Mouse (Mus musculus) layer of hippocampus, adult 11-12 months (tissue): ENCODE results near the gene Gstm3.
A peak's percentile ranks its signal among the peaks of the same experiment; 100 is the strongest.
"Not testable (repeated sequence)": the region's sequence is repeated elsewhere in the genome, so short reads cannot be mapped to it uniquely, and the experiment has no call there.

ENCODE experiments used
- DNase-seq: peaks from one replicate; pipeline ENCODE4 v3.0.0; 2022; ENCODE audit warnings: low spot score

Gstm3 gene

GRCm38 (mm10) chr3:107972070-107972469 is 3.0 kb upstream of the Gstm3 start:
- no peak for DNase-seq

- not testable (repeated sequence) for DNase-seq
Measured at GRCm38 (mm10) chr3:107971101-107971500, 2.0 kb upstream of the Gstm3 start.

GRCm38 (mm10) chr3:107966631-107967030 is 2.5 kb downstream of the Gstm3 start:
- DNase-seq = no peak

DNA sequence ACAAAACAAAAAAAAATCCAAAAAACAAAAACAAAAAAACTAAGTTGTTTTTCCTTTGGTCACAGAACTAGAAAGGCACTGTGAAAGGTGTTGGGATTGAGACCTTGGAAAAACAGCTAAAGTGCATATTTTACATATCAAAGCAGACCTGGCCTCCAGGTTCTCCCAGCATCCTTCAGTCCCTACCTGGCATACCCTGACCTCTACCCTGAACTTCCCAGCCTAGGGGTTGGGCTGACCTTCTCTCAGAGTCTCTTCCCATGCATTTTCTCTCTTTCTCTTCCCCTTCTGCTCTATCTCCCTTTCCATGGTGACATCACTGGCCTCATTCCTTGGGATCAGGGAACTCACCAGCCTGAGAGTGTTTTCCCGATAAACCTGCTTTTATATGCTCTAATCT is 3.5 kb downstream of the Gstm3 start:
- no peak for DNase-seq

DNA sequence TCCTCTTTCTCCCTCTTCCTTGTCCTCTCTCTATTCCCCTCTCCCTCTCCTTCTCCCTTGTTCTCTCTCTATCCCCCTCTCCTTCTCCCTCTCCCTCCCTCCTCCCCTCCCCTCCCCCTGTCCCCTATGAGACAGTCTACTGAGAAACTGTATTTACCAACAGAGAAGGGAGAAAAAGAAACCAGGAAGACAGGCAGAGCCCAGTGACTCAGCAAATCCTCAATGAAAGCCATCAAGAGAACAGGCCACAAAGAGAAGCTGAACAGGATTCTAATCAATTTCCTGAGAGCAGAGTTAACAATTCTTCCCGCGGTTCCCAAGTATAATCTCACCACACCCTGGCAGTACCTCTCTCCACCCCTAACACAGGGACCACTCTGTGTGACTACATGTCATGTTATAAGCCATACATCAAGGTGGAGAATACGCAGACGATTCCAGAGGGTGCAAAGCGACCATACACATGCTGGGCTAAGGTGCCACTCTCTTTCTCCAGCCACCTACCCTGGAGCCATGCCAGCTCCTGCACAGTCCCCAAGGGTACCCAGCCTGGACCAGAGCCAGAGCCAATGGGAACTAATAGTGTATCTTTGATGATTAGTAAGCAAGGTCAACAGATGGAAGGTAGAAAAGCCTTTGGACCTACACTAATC is 4.3 kb downstream of the Gstm3 start:
- no peak for DNase-seq

DNA sequence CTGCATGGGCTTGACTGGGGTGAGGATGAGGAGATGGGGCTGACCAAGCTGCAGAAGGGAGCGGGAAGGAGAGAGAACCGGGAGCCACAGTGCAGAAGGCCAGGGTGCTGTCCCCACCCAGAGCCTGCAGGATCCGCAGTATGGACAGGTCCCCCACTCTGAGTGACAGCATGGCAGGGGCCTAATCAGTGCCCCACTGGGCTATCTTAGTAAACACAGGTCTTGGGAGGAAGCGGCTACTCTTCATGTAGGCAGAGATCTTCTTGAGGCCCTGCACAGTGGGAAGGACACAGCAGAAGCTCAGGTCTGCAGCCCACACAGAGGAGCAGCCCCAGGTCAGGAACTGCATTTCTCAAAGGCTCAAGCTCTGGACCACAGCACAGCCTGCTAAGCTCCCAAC is 5.1 kb downstream of the Gstm3 start:
- DNase-seq = no peak

DNA sequence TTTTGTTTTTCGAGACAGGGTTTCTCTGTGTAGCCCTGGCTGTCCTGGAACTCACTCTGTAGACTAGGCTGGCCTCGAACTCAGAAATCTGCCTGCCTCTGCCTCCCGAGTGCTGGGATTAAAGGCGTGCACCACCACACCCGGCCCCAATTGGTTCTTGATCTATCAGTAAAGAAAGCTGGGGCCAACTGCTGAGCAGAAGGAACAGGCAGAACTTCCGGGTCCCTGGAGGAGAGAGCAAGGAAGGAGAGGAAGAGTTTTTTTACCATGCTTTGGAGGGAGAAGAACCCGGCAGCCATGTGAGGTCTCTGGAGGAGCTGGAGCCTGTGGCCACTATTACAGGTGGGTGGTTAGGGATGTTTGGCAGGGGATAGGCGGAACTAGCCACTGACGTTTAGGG is 13.8 kb downstream of the Gstm3 start:
- DNase-seq = not testable (repeated sequence)

GRCm38 (mm10) chr3:107953906-107954305 is 15.2 kb downstream of the Gstm3 start:
- DNase-seq = no peak

GRCm38 (mm10) chr3:107953328-107953755 is 15.7 kb downstream of the Gstm3 start:
- peak; percentile 75 for DNase-seq

GRCm38 (mm10) chr3:107950531-107950930 is 18.6 kb downstream of the Gstm3 start:
- no peak for DNase-seq

DNA sequence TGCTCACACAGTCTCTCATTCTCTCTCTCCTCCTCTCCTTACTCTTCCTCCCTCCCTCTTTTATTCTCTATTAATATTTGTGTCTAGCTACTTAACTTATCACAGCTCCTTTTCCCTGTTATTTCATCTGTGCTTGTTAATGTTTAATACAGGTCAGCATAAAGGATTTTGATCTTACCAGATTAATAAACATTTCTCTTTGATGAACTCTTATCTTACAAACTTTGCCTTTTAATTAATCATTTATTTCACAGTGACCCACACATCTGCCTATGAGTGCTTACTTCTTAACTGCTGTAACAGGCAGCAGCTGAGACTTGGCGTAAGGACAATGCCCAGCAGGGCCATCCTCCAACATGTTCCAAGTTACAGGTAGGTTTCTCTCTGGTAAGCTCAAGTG is 19.6 kb downstream of the Gstm3 start:
- DNase-seq = not testable (repeated sequence)

GRCm38 (mm10) chr3:107945729-107946128 is 23.4 kb downstream of the Gstm3 start:
- no peak for DNase-seq

DNA sequence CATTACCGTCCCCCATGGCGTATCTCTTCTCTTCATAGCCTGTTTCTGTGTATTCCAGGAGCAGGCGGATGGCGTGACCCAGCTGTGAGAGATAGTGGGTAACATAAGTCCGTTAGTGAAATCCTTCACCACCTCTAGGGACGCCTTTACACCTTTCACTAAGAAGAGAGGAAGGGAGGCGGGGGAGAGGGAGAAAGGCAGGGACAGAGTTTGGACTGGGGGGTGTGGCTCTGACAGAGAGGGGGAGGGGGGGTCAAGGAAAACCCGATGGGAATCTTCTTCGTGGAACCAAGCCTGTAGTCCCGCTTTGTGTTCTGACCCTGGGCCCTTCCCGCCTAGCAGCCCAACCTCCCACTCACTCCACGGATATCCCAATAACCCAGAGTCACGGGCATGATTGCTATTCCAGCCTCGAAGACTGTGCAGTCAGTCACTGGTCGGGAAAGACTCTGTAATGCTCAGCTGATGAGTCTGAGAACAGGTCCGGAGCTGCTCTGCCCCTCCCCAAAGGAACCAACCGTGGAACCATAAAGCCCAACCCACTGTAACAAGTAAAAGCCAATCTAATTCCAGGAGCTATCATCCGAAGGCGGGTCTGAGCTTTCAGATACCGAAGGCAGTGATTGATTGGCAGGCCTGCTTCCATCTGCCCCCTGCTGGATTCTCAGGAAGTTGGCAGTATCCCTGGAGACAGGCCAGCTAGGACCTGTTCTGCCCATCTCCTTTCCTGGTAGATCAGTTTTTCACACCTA is 25.7 kb downstream of the Gstm3 start, which contains the start of gene Gstm6:
Gene Gstm6 (minus strand): TSS at position 511 of the 752 bp plus-strand sequence.
- DNase-seq = peak; percentile 67

GRCm38 (mm10) chr3:107941261-107941660 is 27.8 kb downstream of the Gstm3 start:
- DNase-seq = peak; percentile 28

GRCm38 (mm10) chr3:107940524-107940923 is 28.6 kb downstream of the Gstm3 start:
- no peak for DNase-seq

DNA sequence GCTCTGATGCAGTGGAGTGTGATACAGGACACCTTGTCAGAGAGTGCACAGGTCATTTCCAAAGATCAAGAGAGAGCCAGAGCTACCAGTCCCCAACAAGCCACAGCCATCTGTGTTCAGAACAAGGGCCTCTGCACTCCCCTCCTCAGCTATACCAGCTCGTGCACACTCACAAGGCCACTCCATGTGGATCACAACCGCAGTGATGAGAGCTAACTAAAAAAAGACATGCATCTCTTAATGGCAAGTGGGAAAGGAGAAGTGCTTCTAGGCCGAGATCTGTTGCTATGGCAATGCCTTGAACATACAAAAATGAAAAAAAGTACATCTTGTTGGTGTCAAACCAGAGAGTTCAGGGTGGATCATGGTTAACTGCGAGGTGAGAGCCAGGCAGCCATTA is 29.3 kb downstream of the Gstm3 start:
- peak; percentile 41 for DNase-seq

GRCm38 (mm10) chr3:107939403-107939802 is 29.7 kb downstream of the Gstm3 start:
- DNase-seq = peak; percentile 70

DNA sequence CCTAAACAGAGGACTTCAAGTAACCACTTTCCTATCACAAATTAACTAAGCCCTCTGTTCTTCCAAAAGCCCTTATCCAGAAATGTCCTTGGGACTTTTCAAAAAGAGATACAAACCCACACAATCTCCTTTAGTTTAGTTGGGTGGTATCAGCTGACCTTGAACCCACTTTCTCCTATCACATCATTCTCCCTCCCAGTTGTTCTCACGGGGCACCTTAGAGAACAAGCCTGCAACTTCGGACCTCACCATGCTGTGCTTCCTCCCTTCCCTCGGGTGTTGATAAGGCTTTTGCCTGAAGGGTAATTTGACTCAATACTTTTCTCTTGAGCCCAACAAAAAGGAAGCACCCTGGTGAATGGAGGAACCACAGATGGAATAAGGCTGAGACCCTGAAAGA is 33.2 kb downstream of the Gstm3 start:
- no peak for DNase-seq

GRCm38 (mm10) chr3:107935268-107935667 is 33.8 kb downstream of the Gstm3 start:
- no peak for DNase-seq

GRCm38 (mm10) chr3:107932128-107932527 is 37.0 kb downstream of the Gstm3 start:
- DNase-seq = no peak

DNA sequence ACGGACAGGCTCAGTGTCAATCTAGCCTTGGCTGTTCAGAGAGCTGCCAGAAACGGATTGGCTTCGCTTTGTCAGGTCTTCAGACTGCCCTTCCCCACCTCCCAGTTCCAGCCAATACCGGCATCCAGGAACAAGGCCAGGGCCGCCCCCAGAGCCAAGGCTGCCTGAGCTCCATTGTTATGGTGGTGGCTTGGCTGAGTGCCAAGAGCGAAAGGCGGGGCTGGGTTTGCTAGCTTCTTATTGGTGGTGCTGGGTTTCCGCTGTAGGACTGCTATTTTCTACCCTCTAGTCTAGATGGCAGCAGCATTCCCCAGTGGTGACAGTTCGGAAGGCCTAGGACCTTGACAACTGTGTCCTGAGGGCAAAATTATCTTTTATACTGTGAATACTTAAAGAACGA is 37.4 kb downstream of the Gstm3 start, which contains the start of gene Gstm7:
Gene Gstm7 (minus strand): TSS at position 148 of the 400 bp plus-strand sequence.
- DNase-seq = peak; percentile 99

DNA sequence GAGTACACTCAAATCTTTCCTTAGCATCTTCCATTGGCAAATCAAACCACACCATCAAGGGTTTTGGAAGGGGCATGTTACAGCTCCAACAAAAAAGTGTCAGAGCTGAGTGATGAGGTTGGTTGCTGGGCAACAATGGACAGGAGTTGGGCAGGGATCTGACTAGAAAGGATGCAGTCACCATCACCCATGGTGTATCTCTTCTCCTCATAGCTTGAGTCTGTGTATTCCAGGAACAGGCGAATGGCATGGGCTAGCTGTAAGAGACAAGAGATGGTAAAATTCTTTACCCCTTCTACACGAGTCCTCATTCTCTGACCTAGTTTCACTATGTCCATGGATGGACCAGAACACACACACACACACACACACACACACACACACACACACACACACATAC is 37.9 kb downstream of the Gstm3 start:
- DNase-seq = no peak

DNA sequence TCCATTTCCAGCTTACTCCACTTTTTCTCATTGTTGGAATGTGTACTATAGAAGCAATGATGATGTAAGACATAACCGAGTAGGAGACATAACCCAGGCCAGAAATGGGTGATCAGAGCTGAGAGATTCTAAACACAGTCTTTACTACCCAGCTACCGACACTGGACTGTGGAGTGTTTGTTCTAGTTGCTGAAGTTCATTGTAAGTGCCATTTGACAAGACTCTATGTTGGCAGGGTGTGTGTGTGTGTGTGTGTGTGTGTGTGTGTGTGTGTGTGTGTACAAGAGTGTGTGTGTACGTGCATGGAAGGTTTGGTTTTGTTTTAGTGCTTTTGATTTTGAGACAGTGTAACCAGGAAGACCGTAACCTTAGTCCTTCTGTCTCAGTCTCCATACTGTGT is 39.4 kb downstream of the Gstm3 start:
- DNase-seq = no peak
